Mouse (Mus musculus) limb, embryonic 14.5 days (tissue): ENCODE measurements at regions not wholly inside any gene's neighbourhood (a gene's known extent, or its start where the extent isn't known, plus 50 kb on each side); places are given as distances from the start of the nearest gene placed in this dataset.

Experiments used
- ATAC-seq: fragments of 200-750 bp; cut with Nextera tagmentation; 2 replicates; pipeline ENCODE4 v1.8.0; 2017; ENCODE audit warnings: low read depth, moderate number of reproducible peaks, moderate TSS enrichment; ENCODE audit not compliant: low FRiP score
- DNase-seq: peaks from one replicate; pipeline ENCODE4 v3.0.0-alpha.2; 2015; ENCODE audit warnings: low spot score
- H3K27ac ChIP-seq: fragments of 300-500 bp; sonication (generic); replicated peaks from 2 replicates; pipeline ENCODE4 v1.5.1; 2014; ENCODE audit warnings: low read depth, mild to moderate bottlenecking, low read length, moderate library complexity, mixed read lengths
- H3K27me3 ChIP-seq: fragments of 300-500 bp; sonication (generic); 2 replicates; pipeline ENCODE4 v1.6.1; 2014; ENCODE audit warnings: low read length, mixed read lengths; ENCODE audit not compliant: control insufficient read depth, insufficient read depth
- H3K36me3 ChIP-seq: fragments of 300-500 bp; sonication (generic); 2 replicates; pipeline ENCODE4 v1.6.1; 2014; ENCODE audit warnings: mild to moderate bottlenecking, low read length, moderate library complexity, mixed read lengths; ENCODE audit not compliant: control insufficient read depth, insufficient read depth
- H3K4me1 ChIP-seq: fragments of 300-500 bp; sonication (generic); 2 replicates; pipeline ENCODE4 v1.6.1; 2014; ENCODE audit warnings: antibody characterized with exemption, low read length, mixed read lengths; ENCODE audit not compliant: control insufficient read depth, insufficient read depth
- H3K4me2 ChIP-seq: fragments of 300-500 bp; sonication (generic); replicated peaks from 2 replicates; pipeline ENCODE4 v1.6.1; 2014; ENCODE audit warnings: low read depth, mild to moderate bottlenecking, low read length, moderate library complexity; ENCODE audit not compliant: severe bottlenecking
- H3K4me3 ChIP-seq: fragments of 300-500 bp; sonication (generic); replicated peaks from 2 replicates; pipeline ENCODE4 v1.5.1; 2014; ENCODE audit warnings: low read length
- H3K9ac ChIP-seq: fragments of 300-500 bp; sonication (generic); 2 replicates; pipeline ENCODE4 v1.6.1; 2014; ENCODE audit warnings: mild to moderate bottlenecking, low read depth, low read length, moderate library complexity; ENCODE audit not compliant: severe bottlenecking
- H3K9me3 ChIP-seq: fragments of 300-500 bp; sonication (generic); 2 replicates; pipeline ENCODE4 v1.6.1; 2016; ENCODE audit warnings: low read length; ENCODE audit not compliant: control insufficient read depth
- POLR2A ChIP-seq: fragments of 200-500 bp; IDR thresholded peaks from 2 replicates; pipeline ENCODE4 v1.8.0; 2012; ENCODE audit warnings: inconsistent platforms, mild to moderate bottlenecking, moderate library complexity, borderline replicate concordance; ENCODE audit not compliant: insufficient read depth, insufficient read length; ENCODE audit errors: extremely low read depth
- WGBS: fragments of 180-500 bp; shearing (Covaris S2); extraction: QIAGEN DNeasy Blood & Tissue Kit; methylation state at CpG from one replicate; pipeline ENCODE4 v1.1.7; 2014; 5-methylcytosine and 5-hydroxymethylcytosine counted together

- Histone ChIP-seq H3K4me3 (no peak overlapping the region), H3K27me3 (no peaks in the 10 kb centered on the region), H3K36me3 (no peaks in the 10 kb centered on the region), H3K9me3 (no peaks in the 10 kb centered on the region), H3K9ac (no peak overlapping the region), H3K4me2 (no peak overlapping the region), H3K27ac (no peak overlapping the region), H3K4me1 (no peaks in the 10 kb centered on the region)
- no peak for DNase-seq
- no peak for ATAC-seq
- TF ChIP-seq POLR2A = no peak
- WGBS = 67% methylated on average over 2 of the region's 2 CpGs
These were observed 543.7 kb downstream of the Nfib start for GRCm38 (mm10) chr4:82161818-82162217.

GRCm38 (mm10) chr4:82161232-82161631, 544.3 kb downstream of the Nfib start:
- TF ChIP-seq POLR2A = no peak
- H3K4me2 ChIP-seq = no peak overlapping the region
- no peaks in the 10 kb centered on the region for H3K27me3 ChIP-seq
- peaks cover 2% of the 10 kb centered on the region; the same call in 1 of the 2 replicates for H3K4me1 ChIP-seq
- ATAC-seq (no peak), DNase-seq (no peak)
- 92% methylated on average over 2 of the region's 2 CpGs for WGBS
- no peak overlapping the region for H3K27ac ChIP-seq
- no peaks in the 10 kb centered on the region for H3K36me3 ChIP-seq
- no peak overlapping the region for H3K4me3 ChIP-seq
- H3K9me3 ChIP-seq = no peaks in the 10 kb centered on the region
- no peak overlapping the region for H3K9ac ChIP-seq

GRCm38 (mm10) chr4:82160233-82160632, 545.3 kb downstream of the Nfib start:
- Histone ChIP-seq H3K9ac (no peak overlapping the region), H3K9me3 (no peaks in the 10 kb centered on the region), H3K4me2 (no peak overlapping the region), H3K27me3 (no peaks in the 10 kb centered on the region), H3K4me3 (no peak overlapping the region), H3K36me3 (no peaks in the 10 kb centered on the region), H3K4me1 (peaks cover 6% of the 10 kb centered on the region; the same call in 1 of the 2 replicates), H3K27ac (no peak overlapping the region)
- no peak for DNase-seq
- TF ChIP-seq POLR2A = no peak
- ATAC-seq = no peak
- WGBS = 66% methylated on average over 5 of the region's 5 CpGs

DNA sequence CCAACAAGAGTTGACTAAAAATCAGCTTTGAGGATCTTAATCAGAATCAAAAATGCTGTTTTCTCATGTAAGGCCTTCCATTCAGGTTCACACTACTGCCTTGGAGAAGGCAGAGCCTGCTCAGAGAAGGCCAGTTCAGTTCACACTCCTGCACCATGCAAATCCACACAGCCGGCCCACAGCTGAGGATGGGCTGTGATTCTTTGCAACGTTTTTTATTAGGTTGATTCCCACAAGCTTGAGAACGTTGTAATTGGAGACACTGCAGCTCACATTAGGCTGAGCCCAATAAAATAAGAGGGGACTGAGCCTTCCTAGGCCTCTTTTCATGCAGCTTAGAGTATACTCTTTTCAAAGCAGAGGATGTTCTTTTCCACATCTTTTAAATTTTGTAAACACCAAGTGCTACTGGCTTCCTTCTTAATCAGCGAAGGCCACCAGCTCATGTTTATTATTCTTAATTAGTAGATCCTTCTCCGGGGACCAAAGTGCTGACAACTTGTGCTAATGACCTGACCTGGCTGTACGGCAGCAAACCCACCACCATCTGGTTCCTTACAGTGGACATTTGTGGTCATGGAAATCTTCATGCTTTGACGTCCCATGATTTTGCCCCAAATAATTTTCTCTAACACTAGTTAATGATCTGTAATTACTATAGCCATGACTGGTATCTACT, 549.8 kb downstream of the Nfib start:
- H3K27ac ChIP-seq = no peak overlapping the region
- no peak overlapping the region for H3K9ac ChIP-seq

GRCm38 (mm10) chr4:82154021-82154555, 551.5 kb downstream of the Nfib start:
- no peaks in the 10 kb centered on the region for H3K27me3 ChIP-seq
- H3K4me2 ChIP-seq = no peak overlapping the region
- peaks cover 11% of the 10 kb centered on the region for H3K4me1 ChIP-seq
- H3K9ac ChIP-seq = no peak overlapping the region
- 49% methylated on average over 9 of the region's 9 CpGs for WGBS
- no peaks in the 10 kb centered on the region for H3K9me3 ChIP-seq
- no peak overlapping the region for H3K27ac ChIP-seq
- TF ChIP-seq POLR2A = no peak
- no peak overlapping the region for H3K4me3 ChIP-seq
- DNase-seq (no peak), ATAC-seq (no peak)
- H3K36me3 ChIP-seq = no peaks in the 10 kb centered on the region

More for the DNA sequence above, 549.8 kb downstream of the Nfib start:
- no peak overlapping the region for H3K4me2 ChIP-seq
- H3K27me3 ChIP-seq = no peaks in the 10 kb centered on the region
- H3K4me1 ChIP-seq = peaks cover 11% of the 10 kb centered on the region
- H3K4me3 ChIP-seq = no peak overlapping the region
- no peaks in the 10 kb centered on the region for H3K9me3 ChIP-seq
- peak; percentile 85 for ATAC-seq
- no peaks in the 10 kb centered on the region for H3K36me3 ChIP-seq
- 15% methylated on average over 7 of the region's 7 CpGs for WGBS
- TF ChIP-seq POLR2A = no peak
- DNase-seq = peak; percentile 60

DNA sequence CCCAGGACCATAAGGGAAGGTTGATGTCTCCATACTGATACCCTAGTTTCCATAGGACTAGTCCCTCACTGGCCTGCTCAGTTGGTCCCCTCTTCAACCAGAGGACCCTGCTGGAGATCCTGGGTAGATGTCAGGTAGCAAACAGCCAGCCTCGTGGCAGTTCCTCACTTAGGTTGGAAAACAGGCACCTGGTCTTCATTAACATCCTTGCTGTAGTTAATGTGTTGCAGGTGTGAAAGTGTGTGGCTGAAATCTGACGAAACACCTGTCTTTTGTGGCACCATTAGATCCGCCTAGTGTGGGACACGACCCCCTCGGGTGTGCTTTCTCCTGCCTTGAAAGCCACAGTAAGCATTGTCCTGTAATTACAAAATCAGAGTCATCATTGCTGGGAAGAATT, 551.9 kb downstream of the Nfib start:
- WGBS = 19% methylated on average over 5 of the region's 5 CpGs
- DNase-seq = no peak
- Histone ChIP-seq H3K4me2 (no peak overlapping the region), H3K36me3 (no peaks in the 10 kb centered on the region), H3K27ac (no peak overlapping the region), H3K4me3 (no peak overlapping the region), H3K27me3 (no peaks in the 10 kb centered on the region), H3K4me1 (peaks cover 12% of the 10 kb centered on the region), H3K9me3 (no peaks in the 10 kb centered on the region), H3K9ac (no peak overlapping the region)
- TF ChIP-seq POLR2A = no peak
- no peak for ATAC-seq
